Mouse (Mus musculus): ENCODE data around the gene Rnf38. TPM values are rescaled to one million over a fixed set of nuclear protein-coding genes. Genes with fewer than 3 reads are reported as not detected.

The Rnf38 gene
- total RNA-seq (2023) = 100 to 1,000 TPM; 130 to 142 TPM

DNA sequence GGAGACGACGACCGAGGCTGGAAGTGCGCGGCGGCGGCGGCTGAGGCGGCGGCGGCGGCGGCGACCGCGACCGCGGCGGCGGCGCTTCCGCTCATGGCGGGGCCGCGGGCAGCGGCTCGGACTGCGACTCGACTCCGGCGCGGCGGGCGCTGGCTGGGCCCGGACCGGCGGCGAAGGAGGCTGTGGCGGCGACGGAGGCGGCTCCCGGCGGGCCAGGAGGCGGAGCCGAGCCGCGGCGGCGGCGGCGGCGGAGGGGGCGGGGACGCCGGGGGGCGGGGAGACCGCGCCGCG is at the start of gene Rnf38:
Gene Rnf38 (minus strand): TSS at position 77 of the 291 bp plus-strand sequence.

DNA sequence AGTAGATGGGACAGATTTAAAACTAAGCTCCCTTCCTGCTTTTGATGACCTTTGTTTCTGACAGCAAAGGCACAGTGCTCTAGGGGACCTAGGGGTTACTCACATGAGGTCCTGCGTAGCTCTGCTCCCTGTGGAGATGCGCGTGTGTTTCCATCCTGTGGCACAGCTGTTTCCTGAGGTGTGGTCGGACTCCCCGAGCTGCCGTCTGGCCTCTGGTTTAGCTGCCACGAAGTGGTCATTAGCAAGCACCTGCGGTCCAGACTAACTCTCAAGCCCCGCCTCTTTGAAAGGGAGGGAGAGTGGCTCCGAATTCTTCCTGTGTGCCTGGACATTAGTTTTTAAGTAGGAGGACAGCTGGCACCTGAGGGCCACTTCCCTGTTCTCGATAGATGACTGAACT is 149.6 kb downstream of the Rnf38 start, which contains the start of gene Gne:
Gene Gne (minus strand): TSS at position 233 of the 400 bp plus-strand sequence.

Other genes with a start within 250 kb of the Rnf38 start
- 100 to 1,000 TPM; 299 to 312 TPM for gene Clta, start 229.3 kb downstream of the Rnf38 start, total RNA-seq (2023)
- gene Gne, start 149.6 kb downstream of the Rnf38 start, total RNA-seq (2023) = 10 to 100 TPM; 27.1 to 30.3 TPM
- gene Melk, start 67.1 kb upstream of the Rnf38 start, total RNA-seq (2023) = under 1 TPM; 0.37 to 0.70 TPM